Mouse (Mus musculus): ENCODE measurements around the gene Pcnx4. TPM values are rescaled to one million over a fixed set of nuclear protein-coding genes. Genes with fewer than 3 reads are reported as not detected.

Pcnx4 gene
- 15.1 and 16.0 TPM in 2 replicates for polyA plus RNA-seq (2014; fragmentation: Nextera tagmentation; extraction: Ambion mirVana)

DNA sequence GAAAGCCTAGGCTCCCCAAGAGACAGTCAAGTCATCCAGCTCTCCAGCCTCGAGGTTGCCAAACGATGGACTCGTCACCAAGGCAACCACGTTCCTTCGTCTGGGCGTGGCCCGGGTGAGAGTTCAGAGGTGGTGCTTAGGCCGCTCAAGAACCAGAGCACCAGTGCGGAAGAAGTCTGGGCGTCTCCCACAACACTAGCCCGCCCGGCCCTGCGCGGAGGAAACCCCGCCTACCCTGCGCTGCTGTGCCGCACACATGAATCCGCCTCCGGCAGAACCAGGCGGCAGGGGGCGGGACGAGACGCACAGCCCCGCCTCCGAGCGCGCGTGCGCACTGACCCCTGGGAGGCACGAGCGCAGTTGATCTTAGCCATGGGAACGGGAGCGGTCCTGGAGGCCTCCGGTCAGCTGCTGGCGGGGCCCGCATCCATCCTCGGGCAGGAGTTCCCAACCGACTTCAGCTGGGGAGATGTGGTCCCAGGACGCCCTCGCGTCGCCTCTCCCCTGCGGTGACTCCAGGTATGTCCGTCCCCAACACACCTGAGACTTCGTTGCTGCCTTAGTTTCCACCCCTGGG, at the start of gene Pcnx4:
Pcnx4 (plus strand) TSS at position 363 of the 577 bp plus-strand sequence.
- no peaks in the 10 kb centered on the region for H3K9me3 ChIP-seq (replicated peaks; ENCODE audit: control insufficient read depth, low read length)
- under 1% methylated on average over 45 of the region's 45 CpGs for WGBS
- peak; percentile 100 for ATAC-seq (replicated peaks; ENCODE audit: insufficient number of reproducible peaks, low FRiP score, low TSS enrichment, low read depth)

DNA sequence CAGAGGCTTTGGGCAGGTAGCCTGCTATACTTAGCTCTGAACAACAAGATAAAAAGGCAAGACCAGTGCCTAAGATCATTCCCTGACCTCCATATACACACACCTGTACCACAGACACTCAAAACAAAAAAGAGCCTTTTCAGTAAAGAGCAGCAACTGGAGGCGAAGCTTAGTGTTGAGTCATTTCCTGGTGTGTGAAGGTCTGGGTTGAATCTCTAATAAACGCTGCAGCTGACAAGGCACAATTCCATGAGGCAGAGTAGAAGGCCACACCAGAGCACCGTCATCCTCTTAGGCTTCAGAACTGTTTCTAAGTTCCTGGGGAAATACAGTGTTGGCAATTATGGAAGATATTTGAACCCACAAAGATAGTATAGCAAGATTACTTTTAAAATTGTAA, 48.7 kb upstream of the Pcnx4 start:
- Histone ChIP-seq H3K4me2 (ENCODE audit: low read depth, low read length) (no peak overlapping the region), H3K27me3 (ENCODE audit: control insufficient read depth, insufficient read depth, low read length) (no peaks in the 10 kb centered on the region), H3K4me3 (ENCODE audit: low read depth, low read length) (no peak overlapping the region), H3K4me1 (ENCODE audit: control insufficient read depth, insufficient read depth, low read length) (no peaks in the 10 kb centered on the region), H3K36me3 (replicated peaks; ENCODE audit: control insufficient read depth, insufficient read depth, low read depth, low read length) (no peaks in the 10 kb centered on the region), H3K9me3 (replicated peaks; ENCODE audit: control insufficient read depth, low read length) (no peaks in the 10 kb centered on the region), H3K27ac (replicated peaks; ENCODE audit: low read depth, low read length) (no peak overlapping the region), H3K9ac (replicated peaks; ENCODE audit: low read length) (no peak overlapping the region)
- DNase-seq (ENCODE audit: low spot score) (no peak), ATAC-seq (replicated peaks; ENCODE audit: insufficient number of reproducible peaks, low FRiP score, low TSS enrichment, low read depth) (no peak)
- 82% methylated on average over 3 of the region's 3 CpGs for WGBS

More for the DNA sequence above, at the start of gene Pcnx4:
- Histone ChIP-seq H3K4me3 (ENCODE audit: low read depth, low read length) (peak within 1 kb of the TSS; percentile 65), H3K9ac (replicated peaks; ENCODE audit: low read length) (peak within 1 kb of the TSS; percentile 82), H3K4me2 (ENCODE audit: low read depth, low read length) (peak within 1 kb of the TSS; percentile 47), H3K27me3 (ENCODE audit: control insufficient read depth, insufficient read depth, low read length) (no peaks in the 10 kb centered on the region), H3K36me3 (replicated peaks; ENCODE audit: control insufficient read depth, insufficient read depth, low read depth, low read length) (no peaks in the 10 kb centered on the region), H3K27ac (replicated peaks; ENCODE audit: low read depth, low read length) (no peak within 1 kb of the TSS), H3K4me1 (ENCODE audit: control insufficient read depth, insufficient read depth, low read length) (no peaks in the 10 kb centered on the region)
- DNase-seq (ENCODE audit: low spot score), result peak; percentile 98

DNA sequence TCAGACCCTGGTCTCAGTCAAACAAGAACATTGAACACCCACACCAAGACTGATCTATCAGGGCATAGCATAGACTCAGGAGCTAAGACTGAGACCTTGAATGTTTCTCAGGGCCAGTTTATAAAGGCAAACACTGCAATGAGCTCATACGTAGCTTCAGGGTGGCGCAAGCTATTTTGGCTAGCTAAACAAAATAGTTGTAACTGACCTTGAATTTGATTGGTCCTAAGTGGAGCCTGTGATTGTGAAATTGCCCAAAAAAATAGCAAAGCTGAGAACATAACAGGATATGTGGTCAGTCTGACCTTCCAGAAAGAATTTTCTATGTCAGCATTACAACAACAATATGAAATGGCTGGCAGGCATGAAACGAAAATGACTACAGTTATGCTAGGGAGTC, 46.2 kb upstream of the Pcnx4 start:
- Histone ChIP-seq H3K9ac (replicated peaks; ENCODE audit: low read length) (no peak overlapping the region), H3K27me3 (ENCODE audit: control insufficient read depth, insufficient read depth, low read length) (no peaks in the 10 kb centered on the region), H3K4me1 (ENCODE audit: control insufficient read depth, insufficient read depth, low read length) (no peaks in the 10 kb centered on the region), H3K27ac (replicated peaks; ENCODE audit: low read depth, low read length) (no peak overlapping the region), H3K36me3 (replicated peaks; ENCODE audit: control insufficient read depth, insufficient read depth, low read depth, low read length) (no peaks in the 10 kb centered on the region), H3K4me3 (ENCODE audit: low read depth, low read length) (no peak overlapping the region), H3K9me3 (replicated peaks; ENCODE audit: control insufficient read depth, low read length) (no peaks in the 10 kb centered on the region), H3K4me2 (ENCODE audit: low read depth, low read length) (no peak overlapping the region)
- 87% methylated on average over 3 of the region's 3 CpGs for WGBS
- DNase-seq (ENCODE audit: low spot score) (no peak), ATAC-seq (replicated peaks; ENCODE audit: insufficient number of reproducible peaks, low FRiP score, low TSS enrichment, low read depth) (no peak)

DNA sequence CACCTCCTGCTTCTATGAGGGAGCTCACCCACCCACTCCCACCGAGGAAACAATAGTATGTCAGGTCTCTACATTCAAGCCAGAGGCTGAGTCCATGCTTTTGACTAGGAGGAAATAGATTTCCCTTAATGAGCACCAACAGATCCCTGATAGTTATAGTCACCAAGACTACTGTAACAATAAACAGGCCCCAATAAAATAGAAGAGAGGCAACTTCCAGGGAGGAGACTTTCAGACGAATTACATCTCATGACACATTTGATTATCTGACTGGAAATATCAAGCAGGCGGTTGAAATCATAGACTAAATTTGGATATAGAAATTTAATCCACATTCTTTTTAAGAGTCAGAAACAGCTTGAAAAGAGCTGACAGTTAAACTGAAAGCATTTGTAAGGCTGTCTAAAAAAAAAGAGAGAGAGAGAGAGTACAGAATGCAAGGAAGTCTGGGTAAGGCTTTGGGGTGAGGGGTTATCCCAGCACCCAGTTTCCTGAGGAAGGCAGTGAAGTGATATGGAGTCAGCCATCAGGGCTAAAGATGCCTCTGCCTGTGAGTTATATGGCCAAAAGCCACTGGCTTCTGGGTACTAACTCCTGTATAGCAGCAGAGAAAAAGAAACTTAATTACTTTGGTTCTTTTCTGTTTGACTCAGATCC, 45.0 kb upstream of the Pcnx4 start:
- Histone ChIP-seq H3K9me3 (replicated peaks; ENCODE audit: control insufficient read depth, low read length) (no peaks in the 10 kb centered on the region), H3K4me2 (ENCODE audit: low read depth, low read length) (no peak overlapping the region), H3K4me1 (ENCODE audit: control insufficient read depth, insufficient read depth, low read length) (no peaks in the 10 kb centered on the region), H3K36me3 (replicated peaks; ENCODE audit: control insufficient read depth, insufficient read depth, low read depth, low read length) (no peaks in the 10 kb centered on the region), H3K27me3 (ENCODE audit: control insufficient read depth, insufficient read depth, low read length) (no peaks in the 10 kb centered on the region), H3K27ac (replicated peaks; ENCODE audit: low read depth, low read length) (no peak overlapping the region), H3K4me3 (ENCODE audit: low read depth, low read length) (no peak overlapping the region), H3K9ac (replicated peaks; ENCODE audit: low read length) (no peak overlapping the region)
- DNase-seq (ENCODE audit: low spot score) (no peak), ATAC-seq (replicated peaks; ENCODE audit: insufficient number of reproducible peaks, low FRiP score, low TSS enrichment, low read depth) (no peak)
- WGBS, result 64% methylated on average over 3 of the region's 3 CpGs

DNA sequence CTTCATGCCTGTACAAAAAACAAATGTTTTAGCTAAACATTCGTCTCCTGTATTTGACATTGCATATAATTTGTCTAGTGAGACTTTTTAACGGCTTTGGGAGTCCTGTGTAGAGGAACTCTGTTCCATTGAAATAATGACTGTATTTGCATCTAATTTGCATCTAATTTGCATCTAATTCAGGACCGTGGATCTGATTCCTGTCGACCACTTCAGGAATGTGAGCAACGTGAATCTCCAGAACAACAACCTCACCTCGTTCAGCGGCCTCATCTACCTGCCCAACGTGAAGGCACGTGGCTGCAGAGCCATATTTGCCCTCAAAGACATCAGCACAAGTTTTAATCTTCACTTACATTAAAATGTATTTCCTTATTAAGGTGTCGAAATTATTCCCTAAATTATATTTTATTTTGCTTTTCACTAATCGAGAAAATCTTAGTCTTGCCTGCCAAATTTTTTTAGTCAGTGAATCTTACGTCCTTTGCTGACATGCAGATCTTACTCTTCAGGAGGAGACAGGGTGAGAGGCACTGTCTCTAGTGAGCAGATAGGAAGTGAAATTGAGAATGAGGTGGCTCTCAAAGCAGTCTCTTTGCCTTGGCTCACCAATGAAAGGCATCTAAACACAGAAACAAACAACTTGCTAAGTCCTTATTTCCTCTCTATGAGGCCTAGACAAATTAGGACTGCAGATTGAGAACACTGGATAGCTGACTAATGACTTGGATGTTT, 39.1 kb upstream of the Pcnx4 start:
- Histone ChIP-seq H3K9ac (replicated peaks; ENCODE audit: low read length) (no peak overlapping the region), H3K27me3 (ENCODE audit: control insufficient read depth, insufficient read depth, low read length) (no peaks in the 10 kb centered on the region), H3K27ac (replicated peaks; ENCODE audit: low read depth, low read length) (no peak overlapping the region), H3K4me3 (ENCODE audit: low read depth, low read length) (no peak overlapping the region), H3K36me3 (replicated peaks; ENCODE audit: control insufficient read depth, insufficient read depth, low read depth, low read length) (no peaks in the 10 kb centered on the region), H3K9me3 (replicated peaks; ENCODE audit: control insufficient read depth, low read length) (no peaks in the 10 kb centered on the region), H3K4me2 (ENCODE audit: low read depth, low read length) (no peak overlapping the region), H3K4me1 (ENCODE audit: control insufficient read depth, insufficient read depth, low read length) (no peaks in the 10 kb centered on the region)
- no peak for ATAC-seq (replicated peaks; ENCODE audit: insufficient number of reproducible peaks, low FRiP score, low TSS enrichment, low read depth)
- no peak for DNase-seq (ENCODE audit: low spot score)
- 75% methylated on average over 12 of the region's 12 CpGs for WGBS

DNA sequence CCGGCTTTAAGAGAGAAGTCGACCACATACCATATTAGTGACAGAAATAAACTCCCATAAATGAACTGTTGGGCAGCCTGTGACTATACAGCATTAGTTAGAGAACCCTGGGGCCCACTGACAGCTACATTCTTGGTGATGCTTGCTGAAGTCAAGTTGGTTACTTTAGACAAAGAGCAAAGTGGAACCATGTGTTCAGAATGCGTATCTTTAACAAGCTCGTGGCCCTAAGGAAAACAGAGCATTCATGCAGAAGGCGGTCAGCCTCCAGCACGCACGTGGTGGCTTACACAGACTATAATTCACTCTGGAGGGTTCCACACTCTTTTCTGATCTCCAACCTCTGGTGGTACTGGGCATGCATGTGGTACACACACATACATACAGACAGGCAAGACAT, 26.6 kb upstream of the Pcnx4 start:
- no peaks in the 10 kb centered on the region for H3K4me1 ChIP-seq (ENCODE audit: control insufficient read depth, insufficient read depth, low read length)

DNA sequence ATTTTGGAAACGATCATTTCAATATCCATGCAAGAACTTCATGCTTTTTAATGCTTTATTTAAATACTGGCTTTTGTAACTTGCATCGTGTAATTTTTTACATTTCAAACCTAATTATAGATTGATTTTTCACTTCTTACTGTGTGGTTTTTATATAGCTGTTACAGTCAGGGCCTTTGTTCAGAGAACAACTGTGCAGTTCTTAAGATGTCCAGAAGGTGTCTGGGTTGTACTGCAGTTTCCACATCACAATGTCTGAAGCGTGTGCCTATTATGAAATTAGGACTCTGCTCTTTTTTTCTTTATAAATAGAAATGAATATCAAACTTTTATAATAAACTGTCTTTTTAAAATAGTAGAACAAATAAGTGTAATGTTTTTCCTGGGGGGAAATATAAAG, 20.7 kb upstream of the Pcnx4 start:
- DNase-seq (ENCODE audit: low spot score) (peak; percentile 63), ATAC-seq (replicated peaks; ENCODE audit: insufficient number of reproducible peaks, low FRiP score, low TSS enrichment, low read depth) (no peak)
- no peaks in the 10 kb centered on the region for H3K9me3 ChIP-seq (replicated peaks; ENCODE audit: control insufficient read depth, low read length)

More for the DNA sequence above, 26.6 kb upstream of the Pcnx4 start:
- DNase-seq (ENCODE audit: low spot score) (peak; percentile 76), ATAC-seq (replicated peaks; ENCODE audit: insufficient number of reproducible peaks, low FRiP score, low TSS enrichment, low read depth) (no peak)
- H3K9ac ChIP-seq (replicated peaks; ENCODE audit: low read length), result no peak overlapping the region
- H3K36me3 ChIP-seq (replicated peaks; ENCODE audit: control insufficient read depth, insufficient read depth, low read depth, low read length), result no peaks in the 10 kb centered on the region
- WGBS, result 36% methylated on average over 7 of the region's 7 CpGs
- H3K27ac ChIP-seq (replicated peaks; ENCODE audit: low read depth, low read length), result no peak overlapping the region
- no peak overlapping the region for H3K4me3 ChIP-seq (ENCODE audit: low read depth, low read length)
- H3K9me3 ChIP-seq (replicated peaks; ENCODE audit: control insufficient read depth, low read length), result no peaks in the 10 kb centered on the region
- H3K27me3 ChIP-seq (ENCODE audit: control insufficient read depth, insufficient read depth, low read length), result no peaks in the 10 kb centered on the region
- H3K4me2 ChIP-seq (ENCODE audit: low read depth, low read length), result no peak overlapping the region

More for the DNA sequence above, 20.7 kb upstream of the Pcnx4 start:
- WGBS, result 65% methylated on average over 3 of the region's 3 CpGs
- no peak overlapping the region for H3K4me3 ChIP-seq (ENCODE audit: low read depth, low read length)
- H3K27ac ChIP-seq (replicated peaks; ENCODE audit: low read depth, low read length), result no peak overlapping the region
- H3K27me3 ChIP-seq (ENCODE audit: control insufficient read depth, insufficient read depth, low read length), result no peaks in the 10 kb centered on the region
- H3K9ac ChIP-seq (replicated peaks; ENCODE audit: low read length), result no peak overlapping the region
- H3K4me2 ChIP-seq (ENCODE audit: low read depth, low read length), result no peak overlapping the region
- H3K36me3 ChIP-seq (replicated peaks; ENCODE audit: control insufficient read depth, insufficient read depth, low read depth, low read length), result no peaks in the 10 kb centered on the region
- no peaks in the 10 kb centered on the region for H3K4me1 ChIP-seq (ENCODE audit: control insufficient read depth, insufficient read depth, low read length)
